Mouse (Mus musculus) MEL (cell line): ENCODE data around the gene Bloc1s5.

Experiments used
- CTCF ChIP-seq, 3 experiments: IDR thresholded peaks in 2 of 3; conservative IDR thresholded peaks in 1 of 3; 2 replicates each; pipeline ENCODE4 v1.5.1; 2011 to 2012; ENCODE audit warnings: low read length in 3 of 3, low read depth in 2 of 3, mild to moderate bottlenecking in 2 of 3, improper control_type of control experiment in 1 of 3, inconsistent platforms in 1 of 3, mixed read lengths in 1 of 3, moderate library complexity in 1 of 3; ENCODE audit not compliant: control insufficient read depth in 1 of 3, insufficient read depth in 1 of 3, poor library complexity in 1 of 3, severe bottlenecking in 1 of 3
- ELF1 ChIP-seq: IDR thresholded peaks from 2 replicates; pipeline ENCODE4 v1.6.1; 2014; ENCODE audit warnings: low read depth, mild to moderate bottlenecking, inconsistent platforms, low read length, improper control_type of control experiment, moderate library complexity
- EP300 ChIP-seq, 2 experiments: IDR thresholded peaks; 2 replicates each; pipeline ENCODE4 v1.6.1; 2011; ENCODE audit warnings: improper control_type of control experiment in 2 of 2, low read length in 2 of 2, low read depth in 1 of 2, mild to moderate bottlenecking in 1 of 2
- GABPA ChIP-seq: IDR thresholded peaks from 2 replicates; pipeline ENCODE4 v1.6.1; 2012; ENCODE audit warnings: low read depth, mild to moderate bottlenecking, inconsistent platforms, low read length, improper control_type of control experiment, moderate library complexity
- GATA1 ChIP-seq: IDR thresholded peaks from 2 replicates; pipeline ENCODE4 v1.6.1; 2011; ENCODE audit warnings: low read depth, low read length, improper control_type of control experiment
- HCFC1 ChIP-seq: IDR thresholded peaks from 2 replicates; pipeline ENCODE4 v1.6.1; 2012; ENCODE audit warnings: low read depth, mild to moderate bottlenecking, inconsistent platforms, low read length, improper control_type of control experiment, moderate library complexity
- POLR2A ChIP-seq, 2 experiments: IDR thresholded peaks; 2 replicates each; pipeline ENCODE4 v1.6.1; 2011 to 2012; ENCODE audit warnings: low read length in 2 of 2, mild to moderate bottlenecking in 2 of 2, control low read depth in 1 of 2, improper control_type of control experiment in 1 of 2, low read depth in 1 of 2, moderate library complexity in 1 of 2; ENCODE audit not compliant: control insufficient read depth in 1 of 2, insufficient read depth in 1 of 2, poor library complexity in 1 of 2
- SIN3A ChIP-seq: IDR thresholded peaks from 2 replicates; pipeline ENCODE4 v1.6.1; 2012; ENCODE audit warnings: low read length, improper control_type of control experiment, inconsistent platforms
- TAL1 ChIP-seq: IDR thresholded peaks from 2 replicates; pipeline ENCODE4 v1.6.1; 2012; ENCODE audit warnings: mild to moderate bottlenecking, inconsistent platforms, low read length, moderate library complexity, mixed read lengths
- TCF12 ChIP-seq: IDR thresholded peaks from 2 replicates; pipeline ENCODE4 v1.6.1; 2014; ENCODE audit warnings: low read depth, mild to moderate bottlenecking, inconsistent platforms, low read length, improper control_type of control experiment, moderate library complexity
- USF1 ChIP-seq: IDR thresholded peaks from 2 replicates; pipeline ENCODE4 v1.6.1; 2014; ENCODE audit warnings: low read depth, mild to moderate bottlenecking, inconsistent platforms, low read length, improper control_type of control experiment, moderate library complexity
- ZKSCAN1 ChIP-seq: IDR thresholded peaks from 2 replicates; pipeline ENCODE4 v1.6.1; 2012; ENCODE audit warnings: low read depth, mild to moderate bottlenecking, inconsistent platforms, low read length, improper control_type of control experiment, moderate library complexity

DNA sequence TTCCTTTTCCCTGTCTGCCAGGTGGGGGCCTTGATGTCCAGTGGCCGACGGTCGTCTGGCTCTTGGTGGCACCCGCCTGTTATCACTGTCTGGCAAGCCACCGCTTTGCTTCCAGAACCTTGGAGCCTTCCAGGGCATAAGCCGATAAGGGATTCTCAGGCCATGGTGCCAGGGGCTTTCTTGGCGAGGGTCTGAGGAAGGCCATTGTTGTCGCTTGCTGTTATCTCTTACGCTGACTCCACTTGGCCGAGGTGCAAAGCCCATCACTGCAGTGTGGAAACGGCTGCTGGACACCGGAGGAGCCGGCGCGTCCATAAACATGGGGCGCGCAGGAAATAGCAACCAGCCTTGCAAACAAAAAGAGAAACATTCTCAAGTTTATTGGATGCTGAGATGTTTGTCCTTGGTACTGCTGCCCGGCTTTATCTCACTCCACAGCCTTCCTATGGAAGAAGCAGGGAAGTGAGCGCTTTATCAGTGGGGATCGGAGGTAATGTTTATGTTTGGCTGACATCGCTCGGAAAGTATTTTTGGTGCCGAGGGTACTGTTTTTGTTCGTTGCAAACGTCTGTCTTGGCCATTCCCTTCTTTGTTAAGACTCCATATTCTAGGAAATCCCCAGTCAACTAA lies 54.8 kb downstream of the Bloc1s5 start:
- TF ChIP-seq ELF1, result no peak
- TF ChIP-seq GATA1, result no peak
- TF ChIP-seq EP300 (IDR thresholded peaks at IDR 0.05; ENCODE audit: low read depth in 1 of 2, low read length in 2 of 2), result no peak
- TF ChIP-seq USF1, result no peak
- no peak for TF ChIP-seq CTCF (IDR thresholded peaks at IDR 0.05 in 2 of 3, conservative IDR thresholded peaks at IDR 0.05 in 1 of 3; ENCODE audit: control insufficient read depth in 1 of 3, insufficient read depth in 1 of 3, low read depth in 2 of 3, low read length in 3 of 3, poor library complexity in 1 of 3, severe bottlenecking in 1 of 3)
- no peak for TF ChIP-seq HCFC1
- TF ChIP-seq POLR2A (IDR thresholded peaks at IDR 0.05; ENCODE audit: control insufficient read depth in 1 of 2, insufficient read depth in 1 of 2, low read depth in 1 of 2, low read length in 2 of 2, poor library complexity in 1 of 2), result no peak
- no peak for TF ChIP-seq TCF12
- TF ChIP-seq SIN3A, result no peak
- TF ChIP-seq ZKSCAN1, result no peak
- TF ChIP-seq TAL1, result no peak
- no peak for TF ChIP-seq GABPA
